Mouse (Mus musculus): ENCODE measurements around the gene Crls1. TPM values are rescaled to one million over a fixed set of nuclear protein-coding genes. Genes with fewer than 3 reads are reported as not detected.

Crls1 gene
- polyA plus RNA-seq, 1 experiment, result 27.0 TPM

DNA sequence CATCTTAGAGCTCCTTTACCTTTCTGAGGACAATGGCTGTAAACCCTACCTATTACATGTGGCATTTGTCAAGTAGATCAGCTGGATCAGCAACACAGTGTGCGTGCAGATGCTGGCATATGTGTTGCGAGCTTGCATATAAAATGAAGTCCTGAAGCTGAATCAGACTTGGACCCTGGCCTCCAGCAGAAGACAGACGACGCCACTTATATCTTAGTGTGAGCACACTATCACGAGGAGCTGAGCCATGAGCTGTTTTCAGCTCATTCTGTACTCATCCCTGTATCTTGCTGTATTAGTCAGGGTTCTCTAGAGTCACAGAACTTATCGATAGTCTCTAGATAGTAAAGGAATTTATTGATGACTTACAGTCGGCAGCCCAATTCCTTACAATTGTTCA lies 38.8 kb downstream of the Crls1 start:
- TF ChIP-seq CTCF (IDR thresholded peaks at IDR 0.05; ENCODE audit: borderline replicate concordance, extremely low read depth, insufficient read depth, insufficient read length), result no peak
- no peak for TF ChIP-seq POLR2A (IDR thresholded peaks at IDR 0.05; ENCODE audit: borderline replicate concordance, extremely low read depth, insufficient read depth, insufficient read length, poor library complexity, severe bottlenecking)
- DNase-seq (ENCODE audit: low read depth), result no peak

DNA sequence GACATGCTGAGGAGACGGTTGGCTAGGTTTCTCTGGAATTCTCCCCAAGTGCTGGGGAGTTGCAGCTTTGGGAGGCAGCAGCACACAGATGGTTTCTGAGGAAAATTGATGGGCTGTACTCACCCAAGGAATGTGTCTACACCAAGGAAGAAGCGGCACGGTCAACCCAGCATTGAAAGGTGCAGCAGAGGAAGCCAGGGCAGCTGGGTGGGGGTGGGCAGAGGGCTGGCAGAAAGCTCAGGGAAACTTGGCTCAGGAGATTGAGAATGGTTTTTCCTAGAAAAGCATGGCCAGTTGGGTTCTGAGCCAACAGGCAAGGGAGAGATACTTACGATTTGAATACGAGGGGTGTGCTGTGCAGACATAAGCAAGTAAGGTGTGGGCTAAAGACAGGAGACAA lies 47.4 kb downstream of the Crls1 start:
- TF ChIP-seq CTCF (IDR thresholded peaks at IDR 0.05; ENCODE audit: borderline replicate concordance, extremely low read depth, insufficient read depth, insufficient read length), result no peak
- no peak for TF ChIP-seq POLR2A (IDR thresholded peaks at IDR 0.05; ENCODE audit: borderline replicate concordance, extremely low read depth, insufficient read depth, insufficient read length, poor library complexity, severe bottlenecking)
- no peak for DNase-seq (ENCODE audit: low read depth)

DNA sequence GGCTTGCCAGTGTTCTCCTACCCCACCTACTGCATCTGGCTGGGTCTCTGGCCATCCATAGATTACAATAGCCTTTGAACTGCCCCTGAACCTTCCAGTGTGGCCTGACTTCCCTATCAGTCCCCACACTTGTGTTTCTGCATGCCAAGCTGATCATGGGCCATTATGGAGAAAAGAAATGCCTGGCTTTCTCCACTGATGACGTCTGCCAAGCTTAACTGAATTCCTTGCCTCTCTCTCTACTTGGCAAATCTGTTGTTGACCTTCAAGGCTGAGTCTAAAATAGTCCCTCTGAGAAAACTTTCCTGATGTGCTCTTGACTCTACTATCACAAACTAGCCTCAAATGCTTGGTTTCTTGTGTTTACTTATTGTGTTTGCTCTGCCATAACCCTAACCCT lies 51.7 kb downstream of the Crls1 start:
- no peak for DNase-seq (ENCODE audit: low read depth)
- TF ChIP-seq POLR2A (IDR thresholded peaks at IDR 0.05; ENCODE audit: borderline replicate concordance, extremely low read depth, insufficient read depth, insufficient read length, poor library complexity, severe bottlenecking) (no peak), CTCF (IDR thresholded peaks at IDR 0.05; ENCODE audit: borderline replicate concordance, extremely low read depth, insufficient read depth, insufficient read length) (no peak)

DNA sequence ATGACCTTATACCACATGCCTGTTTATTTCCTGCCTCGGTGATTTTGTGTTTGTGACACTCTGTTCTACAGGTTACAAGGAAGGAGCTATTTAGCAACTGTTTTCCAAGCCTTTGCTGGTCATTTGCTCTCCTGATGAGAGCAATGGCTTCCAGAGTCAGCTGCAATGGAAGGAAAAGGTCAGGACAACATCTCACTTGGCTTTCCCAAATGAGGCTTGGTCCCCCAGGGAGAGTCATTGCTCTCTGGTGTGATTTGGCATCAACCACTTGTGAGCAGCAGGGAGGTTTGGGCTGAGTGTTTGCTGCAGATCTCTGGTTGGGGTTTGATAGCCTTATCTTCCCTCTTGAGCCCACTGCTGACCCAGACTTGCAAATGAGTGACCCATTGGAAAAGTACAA lies 54.1 kb downstream of the Crls1 start:
- DNase-seq (ENCODE audit: low read depth), result no peak
- no peak for TF ChIP-seq CTCF (IDR thresholded peaks at IDR 0.05; ENCODE audit: borderline replicate concordance, extremely low read depth, insufficient read depth, insufficient read length)
- TF ChIP-seq POLR2A (IDR thresholded peaks at IDR 0.05; ENCODE audit: borderline replicate concordance, extremely low read depth, insufficient read depth, insufficient read length, poor library complexity, severe bottlenecking), result no peak

DNA sequence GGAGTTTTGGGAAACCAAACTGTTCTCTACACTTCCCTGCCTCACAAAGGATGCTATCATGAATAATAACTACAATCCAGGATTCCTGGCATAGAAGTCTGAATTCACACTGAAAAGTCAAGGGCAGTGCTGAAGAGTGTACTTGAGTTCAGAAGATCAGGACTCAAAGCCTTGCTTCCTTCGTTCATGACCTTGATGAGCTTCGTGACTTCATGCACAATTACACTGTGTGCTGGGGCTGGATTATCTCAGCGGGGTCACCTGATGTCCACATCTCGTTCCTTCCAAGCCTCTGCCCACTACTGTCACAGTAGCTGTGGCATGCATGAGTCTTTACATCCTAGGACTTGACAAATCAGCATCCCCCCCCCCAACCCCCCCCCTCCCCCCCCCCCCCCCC lies 55.2 kb downstream of the Crls1 start:
- TF ChIP-seq CTCF (IDR thresholded peaks at IDR 0.05; ENCODE audit: borderline replicate concordance, extremely low read depth, insufficient read depth, insufficient read length) (no peak), POLR2A (IDR thresholded peaks at IDR 0.05; ENCODE audit: borderline replicate concordance, extremely low read depth, insufficient read depth, insufficient read length, poor library complexity, severe bottlenecking) (no peak)
- no peak for DNase-seq (ENCODE audit: low read depth)

DNA sequence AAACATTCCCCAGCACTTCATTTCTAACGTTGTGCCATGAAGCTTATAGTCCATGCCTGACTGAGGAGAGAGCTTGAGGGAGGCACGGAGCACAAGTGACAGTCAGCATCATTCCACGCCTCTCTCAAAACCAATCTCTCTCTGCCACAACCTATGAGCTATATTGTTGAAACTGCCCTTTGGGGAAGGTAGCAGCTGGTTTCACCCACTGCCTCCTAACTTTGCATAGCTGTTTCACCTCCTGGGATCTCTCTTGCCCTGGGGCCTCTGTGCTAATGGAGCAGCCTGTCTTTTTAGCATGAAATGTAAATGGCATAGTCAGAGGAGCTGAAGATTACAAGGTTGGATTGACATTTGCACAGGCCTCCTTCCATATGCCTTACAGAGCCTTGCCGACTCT lies 55.6 kb downstream of the Crls1 start:
- DNase-seq (ENCODE audit: low read depth), result peak; percentile 30
- no peak for TF ChIP-seq CTCF (IDR thresholded peaks at IDR 0.05; ENCODE audit: borderline replicate concordance, extremely low read depth, insufficient read depth, insufficient read length)
- TF ChIP-seq POLR2A (IDR thresholded peaks at IDR 0.05; ENCODE audit: borderline replicate concordance, extremely low read depth, insufficient read depth, insufficient read length, poor library complexity, severe bottlenecking), result no peak

DNA sequence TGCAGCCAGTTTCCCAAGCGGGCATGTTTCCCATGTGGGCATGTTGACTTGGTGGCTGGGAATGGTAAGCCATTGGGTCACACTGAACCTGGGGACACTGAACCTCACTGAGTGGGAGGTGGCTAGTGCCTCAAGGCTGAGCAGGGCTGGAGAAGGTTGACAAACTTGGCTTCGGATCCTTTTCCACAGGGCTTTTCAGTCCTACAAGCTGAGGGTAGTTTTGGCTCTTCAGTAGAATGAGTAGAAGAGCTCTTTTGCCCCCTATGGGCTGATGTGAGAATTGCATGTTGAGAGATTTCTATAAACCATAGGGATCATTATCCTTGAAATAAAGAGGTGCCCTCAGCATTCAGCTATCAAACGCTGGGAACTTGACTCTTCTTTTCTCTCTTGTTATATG lies 57.0 kb downstream of the Crls1 start:
- peak; percentile 71 for DNase-seq (ENCODE audit: low read depth)
- TF ChIP-seq CTCF (IDR thresholded peaks at IDR 0.05; ENCODE audit: borderline replicate concordance, extremely low read depth, insufficient read depth, insufficient read length) (peak; percentile 54; the same call in 1 of the 2 replicates), POLR2A (IDR thresholded peaks at IDR 0.05; ENCODE audit: borderline replicate concordance, extremely low read depth, insufficient read depth, insufficient read length, poor library complexity, severe bottlenecking) (no peak)

DNA sequence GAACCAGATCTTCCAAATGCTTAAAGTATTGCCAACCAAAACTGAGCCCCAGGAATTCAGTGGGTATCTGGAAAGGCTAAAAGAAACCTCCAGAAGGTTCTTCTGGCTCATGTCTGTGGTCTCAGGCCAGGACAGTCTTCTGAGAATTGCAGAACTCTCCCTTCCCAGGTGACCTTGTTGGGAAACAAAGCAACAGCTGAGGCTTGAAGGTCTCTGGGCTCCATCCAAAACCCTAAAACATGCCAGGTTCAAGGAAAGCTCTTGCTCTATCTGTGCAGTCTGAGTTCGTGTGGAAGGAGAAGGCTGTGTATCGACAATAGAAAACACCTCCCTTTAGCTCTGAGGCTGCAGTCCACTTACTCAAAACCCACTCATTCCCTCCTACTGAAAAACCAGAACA lies 58.5 kb downstream of the Crls1 start:
- DNase-seq (ENCODE audit: low read depth), result no peak
- TF ChIP-seq CTCF (IDR thresholded peaks at IDR 0.05; ENCODE audit: borderline replicate concordance, extremely low read depth, insufficient read depth, insufficient read length) (no peak), POLR2A (IDR thresholded peaks at IDR 0.05; ENCODE audit: borderline replicate concordance, extremely low read depth, insufficient read depth, insufficient read length, poor library complexity, severe bottlenecking) (no peak)

DNA sequence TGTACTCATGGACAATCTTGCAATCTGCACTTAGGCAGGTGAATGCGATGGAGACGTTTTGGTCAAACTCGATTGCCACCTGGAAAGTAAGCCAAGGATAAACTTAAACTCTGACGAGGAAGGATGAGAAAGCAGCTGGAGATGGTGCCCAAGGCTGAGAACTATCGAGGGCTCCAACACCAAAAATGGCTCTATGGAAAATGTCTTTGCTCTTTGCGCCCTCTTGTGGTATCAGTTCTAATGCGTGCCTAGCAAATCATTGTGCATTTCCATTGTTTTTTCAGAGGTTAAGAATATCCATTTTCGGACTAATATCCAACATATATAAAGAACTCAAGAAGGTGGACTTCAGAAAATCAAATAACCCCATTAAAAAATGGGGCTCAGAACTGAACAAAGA lies 60.3 kb downstream of the Crls1 start:
- peak; percentile 46 for DNase-seq (ENCODE audit: low read depth)
- TF ChIP-seq CTCF (IDR thresholded peaks at IDR 0.05; ENCODE audit: borderline replicate concordance, extremely low read depth, insufficient read depth, insufficient read length) (peak; percentile 43; the same call in 1 of the 2 replicates), POLR2A (IDR thresholded peaks at IDR 0.05; ENCODE audit: borderline replicate concordance, extremely low read depth, insufficient read depth, insufficient read length, poor library complexity, severe bottlenecking) (no peak)

DNA sequence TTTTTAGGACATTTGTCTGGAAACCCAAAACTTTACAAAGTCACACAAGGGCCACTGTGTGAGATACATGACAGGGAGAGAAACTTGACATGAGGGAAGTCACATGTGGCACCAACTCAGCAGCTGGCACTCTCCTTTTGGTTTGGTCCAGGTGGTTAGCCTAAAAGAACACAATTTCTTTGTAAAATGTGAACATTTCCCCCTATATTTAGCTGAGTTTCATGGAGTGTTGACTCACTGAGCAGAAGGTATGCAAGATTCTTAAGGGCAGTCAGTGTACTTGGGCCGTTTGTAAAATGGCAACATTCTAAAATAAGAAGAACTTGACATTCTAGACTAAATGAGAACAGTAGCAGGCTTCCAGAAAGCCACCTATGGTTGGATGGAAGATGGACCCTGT lies 68.3 kb downstream of the Crls1 start:
- no peak for DNase-seq (ENCODE audit: low read depth)
- TF ChIP-seq POLR2A (IDR thresholded peaks at IDR 0.05; ENCODE audit: borderline replicate concordance, extremely low read depth, insufficient read depth, insufficient read length, poor library complexity, severe bottlenecking) (no peak), CTCF (IDR thresholded peaks at IDR 0.05; ENCODE audit: borderline replicate concordance, extremely low read depth, insufficient read depth, insufficient read length) (no peak)

Other genes with a start within 250 kb of the Crls1 start
- 21.4 and 26.6 TPM in 2 replicates for gene Shld1, start 159.7 kb upstream of the Crls1 start, polyA plus RNA-seq (2012; rRNA removed)
- gene Chgb, start 65.4 kb upstream of the Crls1 start, polyA plus RNA-seq (2012; rRNA removed), result 18.2 and 44.1 TPM in 2 replicates
- 25.7 and 25.8 TPM in 2 replicates for gene Trmt6, start 30.6 kb upstream of the Crls1 start, polyA plus RNA-seq (2012; rRNA removed)
- gene Mcm8, start 30.5 kb upstream of the Crls1 start, polyA plus RNA-seq (2012; rRNA removed), result 4.3 and 6.5 TPM in 2 replicates
- gene Lrrn4, start 34.2 kb downstream of the Crls1 start, polyA plus RNA-seq (2012; rRNA removed), result 0.11 and 0.21 TPM in 2 replicates
- gene Fermt1, start 99.2 kb downstream of the Crls1 start, polyA plus RNA-seq (2012; rRNA removed), result 0.18 and 0.36 TPM in 2 replicates

All from brain, embryonic 14.5 days (tissue).